Mouse (Mus musculus) skeletal muscle tissue, adult 2 months (tissue): ENCODE measurements at regions not wholly inside any gene's neighbourhood (a gene's known extent, or its start where the extent isn't known, plus 50 kb on each side); places are given as distances from the start of the nearest gene placed in this dataset.
"Not testable (repeated sequence)": the region's sequence is repeated elsewhere in the genome, so short reads cannot be mapped to it uniquely, and the experiment has no call there.

Experiments used
- DNase-seq: peaks from one replicate; pipeline ENCODE4 v3.0.0-alpha.2; 2012; ENCODE audit warnings: low read depth, low spot score

DNA sequence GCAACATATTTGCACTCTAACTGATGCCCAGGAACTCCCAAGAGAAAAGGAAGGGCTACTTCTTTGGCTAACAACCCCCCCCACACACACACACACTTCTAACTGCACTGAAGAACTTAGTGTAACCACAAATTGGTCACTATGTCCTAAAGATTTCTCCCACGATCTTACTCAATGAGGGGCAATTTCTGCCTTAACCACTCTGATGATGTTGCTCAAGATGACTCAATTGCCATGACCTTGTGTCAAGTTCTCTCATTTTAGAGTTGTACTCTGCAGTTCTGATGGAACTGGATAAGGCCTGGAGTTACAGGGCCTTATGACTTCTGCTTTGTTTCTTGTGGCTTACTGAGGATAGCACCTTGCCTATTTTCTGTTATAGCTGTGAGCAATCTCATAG, 81.7 kb downstream of the Sem1 start:
- no peak for DNase-seq

DNA sequence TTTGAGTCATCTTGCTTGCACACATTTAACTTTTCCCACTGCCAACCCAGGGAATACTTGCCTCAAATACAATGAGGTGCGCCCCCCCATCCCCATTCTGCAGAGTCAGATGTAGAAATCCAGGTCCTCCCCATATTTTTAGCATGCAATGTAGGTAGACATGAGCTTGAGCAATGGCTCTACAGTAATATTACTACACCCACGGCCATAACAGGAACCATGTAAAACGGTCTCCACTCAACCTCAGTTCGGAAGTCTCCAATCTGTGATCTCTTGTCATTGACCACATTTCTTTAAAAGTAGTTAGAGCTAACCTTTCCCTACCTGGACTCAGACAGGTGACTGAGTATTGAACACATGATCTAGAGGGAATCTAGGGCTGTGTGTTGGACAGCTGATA, 82.1 kb downstream of the Sem1 start:
- no peak for DNase-seq

DNA sequence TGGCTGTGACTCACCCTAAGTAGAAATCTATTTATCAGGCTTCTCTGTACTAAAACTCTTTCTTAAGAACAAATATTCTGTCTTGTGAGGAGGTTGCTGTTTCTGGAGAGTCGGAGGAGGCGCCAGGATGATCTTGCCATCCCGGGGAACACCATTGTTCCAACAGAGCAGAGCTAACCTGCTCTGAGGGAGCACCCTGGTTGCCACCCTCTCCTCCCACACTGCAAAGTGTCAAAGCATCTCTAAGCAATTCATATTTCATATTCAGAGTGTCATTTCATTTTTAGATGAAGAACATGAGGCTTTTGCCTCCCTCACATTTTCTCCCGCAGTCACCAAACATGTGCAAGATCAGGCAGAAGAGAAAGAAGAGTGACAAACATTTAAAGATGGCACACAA, 90.3 kb downstream of the Sem1 start:
- no peak for DNase-seq

DNA sequence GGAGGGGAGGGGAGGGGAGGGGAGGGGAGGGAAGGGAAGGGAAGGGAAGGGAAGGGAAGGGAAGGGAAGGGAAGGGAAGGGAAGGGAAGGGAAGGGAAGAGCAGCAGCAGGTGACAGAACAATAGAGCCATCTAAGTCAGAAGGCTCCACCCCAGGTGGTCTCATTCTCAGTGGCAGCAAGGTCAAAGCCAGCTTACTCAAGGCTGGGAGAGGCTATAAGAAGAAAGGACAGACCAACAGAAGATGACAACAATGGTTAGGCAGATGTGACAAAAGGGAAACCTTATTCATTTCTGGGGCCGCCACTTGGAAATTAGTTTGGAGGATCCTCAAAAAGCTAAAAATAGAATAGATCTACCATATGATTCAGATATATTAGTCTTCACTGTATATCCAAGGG, 96.9 kb downstream of the Sem1 start:
- not testable (repeated sequence) for DNase-seq

DNA sequence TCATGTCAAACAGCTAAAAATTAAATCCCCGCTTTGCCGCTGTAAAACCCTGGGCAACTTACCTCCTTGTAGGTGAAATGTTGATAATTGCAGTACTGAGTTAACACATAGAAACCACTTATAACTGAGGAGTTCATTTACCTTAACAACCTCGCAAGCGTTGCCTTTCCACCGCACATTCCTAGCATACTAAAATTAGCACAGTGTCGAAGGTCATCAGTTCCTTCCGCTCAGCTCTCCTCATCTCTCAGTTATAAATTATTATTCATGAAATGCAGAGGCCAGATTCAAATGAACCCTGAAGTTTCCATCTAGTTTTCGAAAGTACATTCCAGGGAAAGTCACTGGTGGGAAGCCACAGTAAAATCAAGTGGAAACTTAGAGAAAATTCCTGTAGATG, 108.1 kb downstream of the Sem1 start:
- DNase-seq, result no peak

DNA sequence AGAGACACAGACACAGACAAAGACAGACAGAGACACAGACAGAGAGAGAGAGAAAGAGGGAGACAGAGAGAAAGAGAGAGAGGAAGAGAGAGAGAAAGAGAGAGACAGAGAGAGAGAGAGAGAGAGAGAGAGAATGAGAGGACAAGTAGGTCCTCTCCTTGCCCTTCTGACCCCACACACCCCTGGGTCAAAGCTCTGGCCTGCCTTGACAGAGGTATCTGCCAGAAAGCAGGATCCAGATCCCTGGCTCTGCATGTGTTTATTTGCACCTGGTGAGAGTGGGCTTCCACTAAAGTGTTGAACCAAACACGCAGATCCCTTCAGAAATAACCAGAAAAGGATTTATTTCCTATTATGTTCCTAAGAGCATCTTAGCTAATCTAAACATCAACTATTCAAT, 110.9 kb downstream of the Sem1 start:
- DNase-seq, result no peak

DNA sequence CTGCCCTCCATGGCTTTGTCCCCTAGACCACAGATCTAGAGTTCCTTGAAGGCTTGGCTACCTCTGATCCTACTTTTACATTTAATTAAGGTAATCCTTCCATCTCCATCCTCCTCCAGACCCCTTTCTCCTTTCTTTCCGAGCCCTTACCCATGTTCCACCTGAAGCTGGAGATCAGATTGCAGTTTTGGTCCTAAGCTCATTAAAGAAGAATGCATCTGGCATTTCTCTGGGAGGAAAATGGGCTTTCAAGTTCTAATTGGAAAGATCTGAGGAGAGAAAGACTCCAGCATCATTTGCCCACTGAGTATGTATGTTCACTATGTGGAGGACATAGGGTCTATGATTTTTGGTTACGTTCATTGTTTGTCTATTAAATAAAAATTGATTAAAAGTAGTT, 112.2 kb downstream of the Sem1 start:
- no peak for DNase-seq

DNA sequence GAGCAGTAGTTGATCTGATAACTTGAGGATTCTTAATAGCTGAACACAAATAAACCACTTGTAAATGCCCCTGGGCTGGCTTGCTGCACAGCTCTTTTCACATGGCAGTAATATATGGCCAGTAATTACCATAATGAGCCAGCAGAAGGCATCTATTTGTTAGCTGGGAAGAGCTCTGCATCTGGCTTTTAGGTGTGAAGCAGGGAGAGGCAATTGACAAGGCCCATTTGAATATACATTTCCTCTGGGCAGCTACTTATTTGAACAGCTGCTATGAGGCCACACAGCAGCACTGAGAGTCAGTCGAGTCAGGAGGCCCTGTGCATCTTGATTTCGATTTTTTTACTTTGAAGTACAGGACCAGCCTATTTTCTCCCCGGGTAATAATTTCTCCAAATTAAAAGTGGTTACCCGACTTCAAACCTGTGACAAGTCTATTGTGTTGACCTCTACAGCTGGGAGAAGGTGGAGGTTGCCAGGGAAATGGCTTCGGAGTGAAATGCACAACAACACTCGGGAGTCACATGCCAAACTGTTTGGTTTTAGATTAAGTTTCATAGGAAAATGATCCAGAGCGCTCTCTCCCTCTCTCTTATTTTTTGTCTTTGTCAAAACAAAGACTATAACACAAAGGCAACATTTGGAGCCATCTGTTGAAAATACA, 114.5 kb downstream of the Sem1 start:
- no peak for DNase-seq

DNA sequence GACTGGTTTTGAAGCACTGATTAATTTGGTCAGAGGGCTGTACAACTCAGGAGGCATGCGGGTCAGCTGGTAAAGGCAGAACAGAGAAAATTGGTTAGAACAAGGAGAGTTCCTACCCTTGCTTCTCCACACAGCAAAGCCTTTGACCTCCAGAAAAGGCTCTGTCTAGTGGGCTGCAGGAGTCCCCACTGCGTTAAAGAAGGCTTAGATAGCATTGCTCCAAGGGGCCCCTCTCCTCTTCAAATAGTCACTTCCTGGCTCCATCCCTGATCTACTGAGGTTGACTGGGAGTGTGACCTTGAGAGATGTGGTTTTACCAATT, 118.6 kb downstream of the Sem1 start:
- DNase-seq, result no peak

DNA sequence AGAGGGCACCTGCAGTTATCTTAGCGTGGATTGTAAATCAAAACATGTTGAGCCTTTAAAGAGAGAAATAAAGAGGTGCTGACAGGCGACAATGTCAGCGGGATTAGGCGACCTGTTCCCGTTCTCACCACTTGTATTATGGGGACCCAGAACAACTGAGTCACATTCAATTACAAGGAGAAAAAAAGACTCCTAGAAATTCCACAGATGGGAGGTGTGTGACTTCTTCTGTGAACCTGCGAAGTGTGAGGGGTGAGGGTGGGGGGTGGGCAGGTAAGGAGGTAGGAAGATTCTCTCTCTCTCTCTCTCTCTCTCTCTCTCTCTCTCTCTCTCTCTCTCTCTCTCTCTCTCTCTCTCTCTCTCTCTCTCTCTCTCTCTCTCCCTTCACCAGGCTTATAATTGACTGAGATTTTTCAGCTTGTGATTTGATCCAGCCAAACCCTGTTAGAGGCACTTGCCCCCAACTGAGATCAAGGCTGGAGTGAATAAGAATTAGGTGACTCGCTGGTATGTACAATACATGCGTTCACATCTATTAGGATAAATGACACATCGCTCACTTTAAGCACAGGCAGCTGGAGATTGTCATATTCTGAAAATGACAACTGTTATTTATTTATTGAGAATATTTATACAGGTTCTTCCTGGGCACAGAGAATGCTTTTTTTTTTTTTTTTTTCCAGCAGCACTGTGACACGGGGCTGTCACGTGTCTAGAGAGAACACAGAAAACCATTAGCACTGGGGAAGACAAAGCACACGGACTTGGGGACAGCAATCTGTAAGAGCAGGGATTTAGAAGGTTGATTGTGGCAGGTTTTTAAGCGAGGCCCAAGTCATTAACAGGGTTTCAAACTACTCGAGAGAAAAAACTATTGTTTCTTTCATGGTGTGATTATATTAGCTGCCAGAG, 119.2 kb downstream of the Sem1 start:
- DNase-seq, result no peak

DNA sequence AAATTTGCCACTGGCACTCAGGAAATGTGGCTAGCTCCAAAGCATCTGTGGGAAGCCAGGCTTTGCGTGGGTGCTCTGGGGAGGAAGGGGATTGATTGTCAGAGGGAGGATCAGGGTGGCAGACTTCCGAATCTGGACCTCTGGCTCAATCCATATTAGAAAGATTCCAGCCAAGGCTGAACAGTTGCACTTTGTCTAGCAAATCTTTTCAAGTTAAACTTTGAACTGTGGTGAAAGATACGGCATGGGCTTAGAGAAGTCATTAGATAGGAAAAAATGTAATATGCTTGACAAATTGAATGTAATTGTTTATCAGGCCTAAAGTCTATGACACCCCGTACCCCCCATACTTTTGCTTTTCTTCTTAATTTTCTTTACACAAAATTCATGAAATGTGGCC, 120.7 kb downstream of the Sem1 start:
- DNase-seq, result no peak

DNA sequence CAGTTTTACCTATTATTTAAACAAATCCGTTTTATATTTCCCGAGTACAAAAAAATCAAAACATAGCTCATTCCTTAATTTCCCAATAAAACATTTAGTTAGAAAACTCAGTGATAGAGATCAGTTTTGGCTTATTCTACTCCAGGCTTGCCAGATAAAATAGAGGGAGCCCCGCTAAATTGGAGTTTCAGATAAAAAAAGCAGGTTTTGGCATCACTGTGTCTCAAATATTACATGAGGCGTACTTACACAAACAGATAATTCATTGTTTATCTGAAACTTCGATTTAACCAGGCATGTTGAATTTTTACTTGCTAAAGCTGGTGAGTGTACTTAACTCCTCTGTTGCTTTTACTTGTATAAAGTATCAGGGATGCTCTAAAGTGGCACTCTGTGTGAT, 121.5 kb downstream of the Sem1 start:
- DNase-seq, result no peak

DNA sequence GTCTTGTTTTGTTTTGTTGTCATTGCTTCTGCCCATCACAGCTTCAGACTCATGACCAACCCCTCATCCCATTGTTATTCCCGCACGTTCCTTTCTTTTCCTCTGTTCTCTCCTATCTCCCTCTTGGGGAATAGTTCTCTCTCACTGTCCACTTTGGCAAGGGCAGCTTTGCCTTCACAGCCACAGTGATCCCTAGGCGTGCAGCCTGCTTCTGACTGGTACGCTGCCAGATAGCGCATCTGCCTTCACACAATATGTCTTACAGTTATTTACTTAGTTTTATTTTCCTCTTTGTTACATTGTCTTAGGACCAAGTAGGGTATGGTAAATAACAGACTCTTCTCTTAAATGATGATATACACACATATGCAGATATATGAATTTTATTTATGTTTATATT, 122.9 kb downstream of the Sem1 start:
- no peak for DNase-seq

DNA sequence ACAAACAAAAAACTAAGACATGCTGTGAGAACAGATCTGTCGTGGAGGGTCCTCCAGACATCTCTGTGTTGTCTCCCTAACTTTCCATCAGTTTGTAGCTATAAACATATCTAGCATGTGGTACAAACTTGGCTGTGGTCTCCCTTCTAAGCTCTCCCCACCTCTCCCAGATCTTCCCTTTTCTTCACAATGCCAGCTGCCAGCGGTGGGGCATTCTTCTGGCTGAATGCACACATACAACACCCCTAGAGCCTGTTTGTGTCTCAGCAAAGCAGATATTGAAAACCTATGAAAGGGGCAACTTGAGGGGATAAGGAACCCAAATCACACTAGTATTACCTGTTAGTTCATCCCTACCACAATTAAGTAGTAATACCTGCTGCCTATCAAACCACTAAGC, 124.1 kb downstream of the Sem1 start:
- no peak for DNase-seq

DNA sequence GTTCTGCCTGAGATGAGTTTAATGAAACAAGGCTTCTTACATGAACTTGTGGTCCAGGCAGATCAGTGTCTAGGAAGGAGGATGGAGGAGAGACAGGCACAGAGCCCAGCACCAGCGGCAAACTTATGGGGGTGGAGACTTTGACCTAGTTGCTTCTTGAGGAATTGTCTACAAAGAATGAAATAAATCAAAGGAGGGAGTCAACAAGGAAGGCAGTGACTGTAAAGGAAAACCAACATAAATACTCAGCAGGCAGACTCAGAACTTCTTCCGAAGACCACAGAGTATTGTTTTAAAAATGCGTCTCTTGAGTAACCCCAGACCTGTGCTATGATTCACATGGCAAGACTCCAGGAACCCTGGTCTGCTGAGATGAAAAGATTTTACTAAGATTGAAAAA, 143.6 kb downstream of the Sem1 start:
- no peak for DNase-seq

DNA sequence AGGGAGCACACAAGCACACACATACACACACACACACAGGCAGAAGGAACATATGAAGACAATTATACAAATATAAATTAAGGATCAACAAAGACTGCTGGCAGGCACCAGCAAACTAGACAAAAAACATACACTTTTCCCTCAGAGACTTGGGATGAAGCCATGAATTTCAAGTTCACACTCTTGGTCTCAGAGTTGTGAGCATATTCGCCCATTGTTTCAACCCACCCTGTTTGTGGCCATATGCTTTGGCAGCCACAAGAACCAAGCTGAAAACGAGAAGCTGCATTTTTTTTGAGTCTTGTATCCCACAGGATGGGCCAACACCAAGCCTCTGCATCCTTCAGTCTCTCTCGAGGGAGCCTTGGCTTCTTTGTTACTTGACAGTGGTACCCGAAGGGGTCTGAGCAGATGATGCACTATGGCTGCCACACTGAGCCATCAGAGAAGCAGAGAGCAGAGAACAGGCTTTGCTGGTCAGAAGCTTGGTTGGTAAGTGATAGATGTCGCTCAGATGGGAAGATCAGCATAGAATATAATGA, 144.1 kb downstream of the Sem1 start:
- no peak for DNase-seq

DNA sequence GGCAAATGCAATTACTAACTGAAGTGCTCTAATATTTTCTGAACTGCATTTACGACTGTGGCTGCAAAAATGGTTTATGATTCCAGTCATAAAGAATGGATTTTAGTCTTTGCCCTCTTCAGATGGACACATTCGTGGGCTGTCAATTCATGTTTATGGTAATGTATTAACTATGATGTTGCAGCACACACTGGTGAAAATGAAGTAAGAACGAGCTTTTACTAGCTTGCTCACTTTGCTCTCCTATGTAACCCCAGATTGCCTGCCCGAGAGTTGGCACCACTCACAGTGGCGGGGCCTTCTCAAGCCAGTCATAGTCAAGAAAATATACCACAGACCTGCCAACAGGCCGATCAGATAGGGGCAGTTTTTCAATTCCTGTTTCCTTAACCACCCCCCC, 145.3 kb downstream of the Sem1 start:
- DNase-seq, result no peak

DNA sequence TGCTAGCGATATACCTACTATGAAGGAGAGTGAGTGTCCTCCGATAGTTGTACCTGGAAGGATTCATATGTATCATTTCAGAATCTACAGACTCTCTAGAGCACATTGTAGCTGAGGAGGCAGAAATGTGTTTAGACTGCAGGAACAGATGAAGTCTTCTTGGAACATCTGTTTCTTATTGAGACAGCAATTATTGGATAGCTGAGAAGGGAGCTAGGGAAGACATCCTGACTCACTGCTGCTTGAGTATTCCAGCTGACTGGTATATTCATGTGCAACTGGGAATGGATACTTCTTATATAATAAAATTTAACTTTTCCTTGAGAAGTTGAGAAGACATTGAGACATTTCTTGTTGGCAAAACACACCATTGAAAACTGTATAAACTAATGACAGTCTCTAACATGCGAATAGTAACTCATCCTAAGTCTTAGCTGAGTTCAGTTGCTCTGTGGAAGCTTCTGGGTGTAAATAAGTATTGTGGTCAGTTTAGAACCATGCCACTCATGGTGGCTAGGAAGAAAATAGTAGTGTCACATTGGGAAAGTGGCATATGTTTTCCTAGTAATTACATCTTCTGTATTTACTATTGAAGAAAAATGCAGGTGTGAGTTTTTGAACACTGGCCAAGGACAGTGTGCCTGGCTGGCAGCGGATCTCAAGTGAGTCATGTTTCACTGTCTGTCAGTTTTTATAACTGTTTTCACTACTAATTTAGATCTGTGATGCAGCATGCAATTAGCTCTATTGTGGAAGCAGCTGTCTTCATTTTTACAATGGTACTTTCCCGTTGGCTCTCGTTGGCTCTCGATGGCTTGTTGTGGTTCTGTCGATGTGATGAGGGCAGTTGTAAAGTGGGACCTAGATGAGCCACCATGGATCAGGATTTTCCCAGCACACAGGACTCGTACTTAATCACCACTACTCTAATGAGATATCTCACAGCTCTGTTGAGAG, 163.5 kb downstream of the Sem1 start:
- no peak for DNase-seq

DNA sequence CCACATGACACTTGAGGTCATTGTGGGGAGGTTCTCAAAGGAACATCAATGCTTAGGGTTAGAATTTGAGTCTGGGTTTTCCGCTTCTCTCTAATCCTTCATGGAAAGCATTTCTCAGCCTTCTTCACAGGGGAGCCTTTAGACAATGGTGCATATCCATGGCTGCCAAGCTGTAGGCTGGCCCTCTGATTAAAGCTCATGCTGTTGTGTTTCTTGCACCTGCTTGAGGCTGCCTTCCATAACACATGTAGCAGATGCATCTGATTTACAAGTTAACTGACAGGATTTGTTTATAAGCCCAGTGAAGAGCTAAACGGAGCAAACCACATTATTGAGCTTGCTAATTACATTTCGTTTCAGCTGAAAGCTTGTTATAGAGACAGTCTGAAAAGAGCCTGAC, 180.5 kb downstream of the Sem1 start:
- DNase-seq, result no peak

DNA sequence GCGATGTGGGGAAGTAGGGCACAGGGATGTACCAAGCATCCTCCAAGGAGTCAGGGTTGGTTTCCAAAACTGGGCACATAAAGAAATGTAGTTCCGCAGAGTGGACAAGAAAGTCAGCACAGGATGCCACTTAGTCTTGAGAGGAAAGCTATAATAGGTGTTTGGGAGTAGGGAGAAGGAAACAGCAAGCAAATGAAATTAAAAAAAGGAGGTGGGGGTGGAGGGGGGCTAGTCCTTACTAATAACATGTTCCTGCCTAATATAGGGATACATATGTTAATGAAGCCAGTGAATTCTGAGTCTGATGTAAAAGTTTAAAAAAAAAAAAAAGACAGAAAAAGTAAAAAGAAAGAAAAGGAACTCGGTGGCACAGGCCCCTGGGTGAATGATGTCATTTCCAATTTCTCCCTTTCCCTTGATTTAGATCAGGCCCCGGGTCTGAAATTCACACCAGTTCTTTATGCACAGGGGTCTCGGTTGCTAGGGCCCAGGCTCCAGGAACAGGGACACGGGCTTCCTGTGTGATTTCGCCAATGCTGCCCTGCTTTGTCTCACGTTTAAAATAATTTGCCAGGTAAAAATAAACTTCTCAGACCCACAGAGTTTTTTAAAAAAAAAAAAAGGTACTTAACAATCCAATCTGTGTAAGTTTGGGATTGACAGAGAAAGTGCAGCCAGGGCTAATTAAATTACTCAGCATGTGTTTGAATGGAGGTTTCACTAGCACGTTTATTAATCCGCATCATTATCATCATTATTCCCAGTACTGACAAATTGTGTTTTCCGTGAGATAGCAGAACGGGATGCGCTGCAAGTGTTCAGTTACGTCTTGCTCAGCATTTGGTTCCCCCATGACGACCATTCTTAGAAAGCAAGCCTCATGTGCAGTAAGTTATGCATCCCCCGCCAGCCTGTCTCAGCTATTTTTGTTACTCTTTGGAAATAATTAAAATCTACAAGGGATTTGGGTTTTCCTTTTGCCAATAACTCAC, 172.8 kb upstream of the Slc25a13 start:
- DNase-seq, result no peak
